26 mouse cellular contexts compared by ENCODE assay signal in genomic region chr10:21404822-21405221, GRCm38 (mm10). TPM values are rescaled to one million over a fixed set of nuclear protein-coding genes. Genes with fewer than 3 reads are reported as not detected.
DNase-seq lines count a peak whose midpoint lies in the region; ATAC-seq and TF ChIP-seq lines count a peak whose summit lies in the region.
"Had no signal": no experiment of that assay in that cellular context is flagged by ENCODE, and none has a peak within 500 bp of the region (broad histone marks: within the 10 kb centered on the region; RNA-seq: fewer than 3 reads in every experiment).

No protein-coding gene starts in this region.

- peak overlapping the region; percentile 79 for H3K27ac ChIP-seq in kidney, embryonic 15.5 days
- H3K27ac ChIP-seq in kidney, postnatal 0 days = 0 out of 2 replicates have a peak overlapping the region, but pooled peaks have one; percentile 51
- H3K27ac ChIP-seq: embryonic facial prominence, embryonic 13.5 days; embryonic facial prominence, embryonic 15.5 days; forebrain, embryonic 10.5 days; forebrain, embryonic 12.5 days had no signal

- DNase-seq in kidney, adult 18-20 months = no peak
- DNase-seq in kidney, postnatal 0 days (ENCODE audit: low spot score) = no peak
- DNase-seq in kidney, postnatal 36 days = no peak
- DNase-seq: adrenal gland, adult 2 months; adrenal gland, postnatal 10 days; adrenal gland, postnatal 25 days; cerebellum, adult 11 months; cerebellum, adult 18-20 months; cerebellum, adult 8-10 months; cerebellum, adult 9-11 months; cerebellum, postnatal 14 days; cerebellum, postnatal 36 days; embryo, embryonic 11 days had no signal

- WGBS in kidney, embryonic 15.5 days = 87% methylated on average over 4 of the region's 4 CpGs
- 91% methylated on average over 4 of the region's 4 CpGs for WGBS in kidney, postnatal 0 days

- H3K4me3 ChIP-seq in kidney, embryonic 15.5 days (replicated peaks) = no peak overlapping the region
- no peak overlapping the region for H3K4me3 ChIP-seq in kidney, postnatal 0 days (replicated peaks; ENCODE audit: low read depth, low read length)
- H3K4me3 ChIP-seq: embryonic facial prominence, embryonic 13.5 days; embryonic facial prominence, embryonic 15.5 days; erythroblast, embryonic 14.5 days; forebrain, embryonic 10.5 days; forebrain, embryonic 12.5 days had no signal

- H3K9ac ChIP-seq in kidney, embryonic 15.5 days = no peak overlapping the region
- H3K9ac ChIP-seq in kidney, postnatal 0 days (ENCODE audit: low read depth, low read length) = no peak overlapping the region
- H3K9ac ChIP-seq: embryonic facial prominence, embryonic 13.5 days; embryonic facial prominence, embryonic 15.5 days; forebrain, embryonic 12.5 days had no signal

- TF ChIP-seq CTCF in kidney, postnatal 0 days (IDR thresholded peaks at IDR 0.05; ENCODE audit: low read depth) = no peak

- H3K9me3 ChIP-seq in kidney, embryonic 15.5 days (replicated peaks) = no peaks in the 10 kb centered on the region
- H3K9me3 ChIP-seq in kidney, postnatal 0 days (replicated peaks; ENCODE audit: low read length) = no peaks in the 10 kb centered on the region
- H3K9me3 ChIP-seq: embryonic facial prominence, embryonic 13.5 days; embryonic facial prominence, embryonic 15.5 days; forebrain, embryonic 10.5 days; forebrain, embryonic 12.5 days; G1E had no signal

- ATAC-seq in kidney, embryonic 15.5 days (replicated peaks; ENCODE audit: low FRiP score) = no peak
- no peak for ATAC-seq in kidney, postnatal 0 days (replicated peaks; ENCODE audit: low FRiP score, low read depth)
- ATAC-seq in activated CD4-positive, CD25-positive, alpha-beta regulatory T cell, adult 4 months = no peak
- ATAC-seq: forebrain, embryonic 14.5 days; forebrain, embryonic 16.5 days; Patski had no signal

- H3K27me3 ChIP-seq in kidney, embryonic 15.5 days = no peaks in the 10 kb centered on the region
- H3K27me3 ChIP-seq in kidney, postnatal 0 days (ENCODE audit: insufficient read depth, low read length) = no peaks in the 10 kb centered on the region
- H3K27me3 ChIP-seq: embryonic facial prominence, embryonic 13.5 days; embryonic facial prominence, embryonic 15.5 days; forebrain, embryonic 12.5 days had no signal

- H3K4me2 ChIP-seq in kidney, embryonic 15.5 days = no peak overlapping the region
- H3K4me2 ChIP-seq in kidney, postnatal 0 days (ENCODE audit: low read length) = no peak overlapping the region
- H3K4me2 ChIP-seq: embryonic facial prominence, embryonic 13.5 days; embryonic facial prominence, embryonic 15.5 days; forebrain, embryonic 12.5 days had no signal

- no peaks in the 10 kb centered on the region for H3K36me3 ChIP-seq in kidney, embryonic 15.5 days
- no peaks in the 10 kb centered on the region for H3K36me3 ChIP-seq in kidney, postnatal 0 days (ENCODE audit: insufficient read depth, low read length)
- H3K36me3 ChIP-seq: embryonic facial prominence, embryonic 13.5 days; embryonic facial prominence, embryonic 15.5 days; forebrain, embryonic 10.5 days; forebrain, embryonic 12.5 days; G1E had no signal

- H3K4me1 ChIP-seq in kidney, embryonic 15.5 days = peaks cover 16% of the 10 kb centered on the region
- no peaks in the 10 kb centered on the region for H3K4me1 ChIP-seq in kidney, postnatal 0 days (replicated peaks; ENCODE audit: insufficient read depth, low read length)
- H3K4me1 ChIP-seq: embryonic facial prominence, embryonic 15.5 days had no signal

RNA-seq across cellular contexts. Expression of gene Aldh8a1, which starts 27.7 kb away (rescaled TPM):
- polyA plus RNA-seq in kidney, embryonic 15.5 days (2015; fragmentation: Nextera tagmentation; extraction: Ambion mirVana) = 2.9 and 3.5 TPM in 2 replicates
- 4.7 and 4.8 TPM in 2 replicates for polyA plus RNA-seq in kidney, postnatal 0 days (2015; fragmentation: Nextera tagmentation; extraction: Ambion mirVana)
- polyA plus RNA-seq in activated CD4-positive, CD25-positive, alpha-beta regulatory T cell, adult 4 months (2017; shearing (Covaris generic)) = under 1 TPM in 1 of 2 experiments, not detected in 1; 0.29 TPM
- polyA plus RNA-seq: adrenal gland, adult 2 months; C2C12; embryonic facial prominence, embryonic 11.5 days; embryonic facial prominence, embryonic 13.5 days; embryonic facial prominence, embryonic 15.5 days; erythroblast, embryonic 14.5 days; forebrain, embryonic 10.5 days; forebrain, embryonic 12.5 days; forebrain, embryonic 14.5 days; forebrain, embryonic 16.5 days; G1E had no signal
